Mouse (Mus musculus) liver, adult 2 months (tissue): ENCODE measurements at regions not wholly inside any gene's neighbourhood (a gene's known extent, or its start where the extent isn't known, plus 50 kb on each side); places are given as distances from the start of the nearest gene placed in this dataset.

ENCODE experiments used
- CTCF ChIP-seq: fragments of 200-500 bp; IDR thresholded peaks from 2 replicates; pipeline ENCODE4 v1.5.1; 2011; ENCODE audit warnings: low read depth, low read length, control low read depth
- POLR2A ChIP-seq: fragments of 200-500 bp; IDR thresholded peaks from 2 replicates; pipeline ENCODE4 v1.6.1; 2011; ENCODE audit warnings: low read length, control low read depth; ENCODE audit not compliant: insufficient read depth; ENCODE audit errors: extremely low read depth

DNA sequence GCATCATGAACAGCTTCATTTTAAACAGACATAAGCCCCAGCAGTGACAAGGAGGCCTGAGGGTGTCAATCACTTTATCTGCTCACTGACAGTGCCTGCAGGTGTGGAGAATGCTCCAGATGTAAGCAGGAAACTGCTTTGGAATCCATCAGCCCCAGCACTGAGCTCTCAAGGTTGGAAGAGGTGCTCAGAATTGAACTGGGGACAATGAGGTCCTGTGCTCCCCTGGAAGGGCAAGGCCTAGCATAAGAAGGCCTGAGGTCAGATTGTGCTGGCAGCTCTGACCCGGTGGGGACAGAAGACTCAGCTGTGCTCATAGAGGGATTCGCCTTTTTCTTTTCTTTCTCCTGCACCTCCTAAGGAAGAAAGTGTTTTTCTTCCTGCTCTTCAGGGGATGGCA is 82.2 kb upstream of the Lgalsl start:
- no peak for TF ChIP-seq CTCF
- no peak for TF ChIP-seq POLR2A
